Mouse (Mus musculus): ENCODE measurements around the gene Krtap31-2.

Gene Krtap31-2

GRCm38 (mm10) chr11:99935991-99936390 lies at the start of gene Krtap31-2:
Krtap31-2 (plus strand) TSS chr11:99936291.
- no peak for DNase-seq

- no peak for DNase-seq
Observed at GRCm38 (mm10) chr11:99907620-99908019, 28.5 kb upstream of the Krtap31-2 start, which contains the start of gene Krtap31-1. Krtap31-1 (plus strand) TSS chr11:99907920.

- DNase-seq = no peak
Observed at GRCm38 (mm10) chr11:99914451-99914850, 21.6 kb upstream of the Krtap31-2 start, which contains the start of gene Gm11565. Gm11565 (plus strand) TSS chr11:99914751.

DNA sequence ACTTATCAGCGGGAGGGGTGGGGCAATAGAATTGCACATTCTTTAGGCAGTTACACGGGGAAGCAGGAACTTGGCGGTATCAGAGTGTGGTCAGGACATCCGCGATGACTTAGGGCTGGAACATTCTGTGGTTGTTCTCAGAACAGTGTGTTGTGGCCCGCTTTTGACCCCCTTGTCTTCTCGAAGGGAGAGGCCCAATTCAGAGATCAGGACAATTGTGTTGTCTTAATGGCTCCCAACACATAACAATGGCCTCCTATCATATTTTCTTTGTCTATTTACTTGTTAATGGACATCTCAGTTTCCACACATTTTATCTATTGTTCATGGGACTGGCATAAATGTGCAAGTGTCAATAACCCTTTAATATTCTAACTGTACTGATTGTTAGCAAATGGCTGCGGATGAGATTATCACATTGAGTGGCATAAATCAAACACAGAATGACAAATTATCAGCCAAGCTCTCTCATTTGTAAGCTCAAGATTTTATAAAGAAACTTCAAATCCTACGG lies 1.7 kb downstream of the Krtap31-2 start:
- no peak for DNase-seq

GRCm38 (mm10) chr11:99948175-99948574 lies 12.1 kb downstream of the Krtap31-2 start, which contains the start of gene Krtap9-5:
Krtap9-5 (plus strand) TSS chr11:99948475.
- DNase-seq = no peak

DNA sequence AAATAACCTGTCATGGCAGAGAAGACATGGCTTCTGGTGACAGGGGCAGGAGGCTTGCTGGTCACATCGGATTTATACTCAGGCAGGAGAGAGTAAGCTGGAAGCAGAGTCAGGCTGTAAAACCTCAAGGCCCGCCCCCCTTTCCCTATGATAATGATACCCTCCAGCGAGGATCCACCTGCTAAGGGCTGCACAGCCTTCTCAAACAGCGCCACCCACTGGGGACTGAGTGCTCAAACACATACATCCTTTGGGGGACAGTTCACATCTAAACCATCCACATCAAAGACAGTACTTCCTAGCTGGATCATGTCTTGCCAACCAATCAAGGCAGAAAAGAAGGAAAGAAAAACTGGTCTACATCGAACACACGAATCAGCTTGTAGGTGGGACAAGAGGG lies 28.1 kb downstream of the Krtap31-2 start:
- no peak for DNase-seq

DNA sequence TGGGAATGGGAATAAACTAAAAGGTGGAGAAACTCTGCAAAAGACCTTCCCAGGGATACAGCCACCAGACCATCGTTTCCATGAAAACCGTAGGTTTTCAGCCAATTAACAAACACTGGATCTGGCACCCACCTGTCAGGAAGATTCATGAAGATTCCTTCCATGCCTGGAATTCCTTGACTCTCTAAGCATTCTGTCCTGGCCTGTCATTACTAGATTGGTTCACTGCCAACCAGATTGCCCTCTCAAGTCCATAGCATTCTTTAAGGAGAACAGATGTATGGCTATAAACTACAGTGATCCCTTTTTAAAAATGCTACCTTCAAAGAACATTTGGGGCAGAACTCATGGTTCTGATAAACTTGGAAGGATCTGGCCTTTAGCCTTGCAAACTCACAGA lies 29.9 kb downstream of the Krtap31-2 start:
- no peak for DNase-seq

GRCm38 (mm10) chr11:99978953-99979352 lies 42.9 kb downstream of the Krtap31-2 start, which contains the start of gene Krtap29-1:
Krtap29-1 (minus strand) TSS chr11:99979053.
- DNase-seq = no peak

DNA sequence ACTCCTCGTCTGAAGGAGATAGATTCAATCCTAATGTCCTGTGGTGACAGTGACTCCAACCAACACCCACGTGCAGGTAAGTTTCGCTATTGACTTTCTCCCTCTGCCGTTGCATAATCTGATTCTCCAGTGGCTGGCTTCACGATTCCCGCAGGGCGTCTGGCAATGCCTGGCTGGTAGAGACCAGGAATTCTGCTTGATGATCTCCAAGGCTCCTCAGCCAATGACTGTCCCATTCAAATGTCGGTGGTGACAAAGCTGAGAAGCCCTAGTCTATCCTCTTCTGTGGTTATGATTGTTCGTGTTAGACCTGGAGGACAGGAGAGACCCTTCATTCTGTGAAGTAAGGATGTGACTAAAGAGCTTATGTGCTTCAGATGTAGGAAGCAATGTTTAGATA lies 46.6 kb downstream of the Krtap31-2 start:
- no peak for DNase-seq

GRCm38 (mm10) chr11:99983442-99983841 lies 47.4 kb downstream of the Krtap31-2 start:
- DNase-seq = no peak

DNA sequence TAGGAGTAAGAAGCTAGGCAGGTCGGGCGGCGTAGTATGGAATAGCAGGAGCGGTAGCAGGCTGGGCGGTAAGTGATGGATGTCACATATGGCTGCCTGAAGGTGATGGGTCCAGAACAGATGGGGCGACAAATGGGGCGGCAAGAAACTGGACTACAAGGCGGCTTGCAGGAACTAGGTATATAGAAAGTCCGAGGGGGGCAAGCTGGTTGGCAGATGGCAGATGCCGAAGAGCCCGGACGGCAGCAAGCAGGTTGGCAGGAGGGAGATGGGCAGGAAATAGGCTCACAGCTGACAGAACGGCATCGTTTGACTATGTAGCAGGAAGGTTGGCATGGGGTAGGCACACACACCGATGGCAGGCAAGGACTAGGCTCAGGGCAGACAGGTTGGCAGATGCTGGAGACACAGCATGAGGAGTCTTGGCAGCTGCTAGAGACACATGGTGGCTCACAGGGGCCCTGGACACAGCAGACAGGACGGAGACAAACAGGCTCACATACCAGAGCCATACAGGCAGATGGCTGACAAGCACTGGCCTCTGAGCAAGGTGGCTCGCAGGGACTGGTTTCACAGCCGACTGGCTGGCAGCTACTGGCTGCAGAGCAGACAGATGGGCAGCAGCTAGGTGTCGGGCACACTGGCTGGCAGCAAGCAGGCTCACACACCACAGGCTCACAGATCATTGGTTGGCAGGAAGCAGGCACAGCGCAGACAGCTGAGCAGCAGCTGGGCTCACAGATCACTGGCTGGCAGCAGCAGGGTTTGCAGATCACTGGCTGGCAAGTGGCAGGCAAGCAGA lies 49.4 kb downstream of the Krtap31-2 start:
- peak; percentile 83 to 87 for DNase-seq

DNA sequence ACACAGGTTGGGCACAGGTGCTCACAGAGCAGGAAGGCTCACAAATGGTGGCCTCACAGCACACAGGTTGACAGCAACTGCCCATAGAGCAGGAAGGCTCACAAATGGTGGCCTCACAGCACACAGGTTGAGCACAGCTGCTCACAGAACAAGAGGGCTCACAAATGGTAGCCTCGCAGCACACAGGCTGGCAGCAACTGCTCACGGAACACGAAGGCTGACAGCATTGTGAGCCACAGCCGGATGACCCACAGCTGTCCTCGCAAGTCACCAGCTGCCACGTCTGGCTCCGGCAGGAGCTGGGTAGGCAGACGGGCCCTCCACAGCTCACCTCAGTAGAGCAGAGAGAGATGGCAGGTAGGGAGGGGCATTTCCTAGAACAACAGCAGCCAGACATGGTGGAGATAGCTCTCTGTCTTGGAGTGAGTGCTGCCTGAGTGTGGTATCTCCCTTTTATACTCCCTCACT lies 50.1 kb downstream of the Krtap31-2 start, which contains the start of gene Krtap16-1:
Gene Krtap16-1 (minus strand): TSS at position 418 of the 468 bp plus-strand sequence.
- DNase-seq = no peak
